20 mouse cellular contexts compared by ENCODE assay signal in the genomic region with DNA sequence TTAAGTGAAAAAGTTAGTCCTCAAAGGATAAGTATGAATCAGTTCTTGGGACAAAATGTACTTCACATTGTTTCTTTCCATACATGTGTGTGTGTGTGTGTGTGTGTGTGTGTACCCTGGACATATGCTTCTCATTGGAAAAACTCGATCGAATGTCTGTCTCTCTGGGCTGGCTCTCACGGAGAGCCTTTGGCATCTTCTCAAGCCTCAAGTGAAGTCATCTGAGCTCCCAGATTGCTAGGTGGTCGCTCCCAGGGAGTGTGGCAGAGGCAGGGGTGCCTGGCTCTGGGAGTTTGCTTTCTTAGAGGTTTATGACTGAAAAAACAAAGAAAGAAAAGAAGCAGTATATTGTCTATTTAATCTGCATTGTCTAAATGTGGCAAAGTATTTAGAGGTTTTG. TPM values are rescaled to one million over a fixed set of nuclear protein-coding genes. Genes with fewer than 3 reads are reported as not detected.
"Had no signal": no experiment of that assay in that cellular context is flagged by ENCODE, and none has a peak within 500 bp of the region (broad histone marks: within the 10 kb centered on the region; RNA-seq: fewer than 3 reads in every experiment).

No protein-coding gene starts in this region.

- H3K36me3 ChIP-seq: midbrain, embryonic 10.5 days; midbrain, embryonic 12.5 days; neural tube, embryonic 13.5 days; neural tube, embryonic 15.5 days had no signal

- H3K4me3 ChIP-seq: midbrain, embryonic 10.5 days; midbrain, embryonic 12.5 days; myocyte; neural tube, embryonic 13.5 days; neural tube, embryonic 15.5 days had no signal

- H3K27ac ChIP-seq: midbrain, embryonic 10.5 days; midbrain, embryonic 12.5 days; neural tube, embryonic 13.5 days; neural tube, embryonic 15.5 days had no signal

- ATAC-seq: midbrain, embryonic 16.5 days had no signal

- DNase-seq: lung, adult 18-20 months; lung, embryonic 14.5 days; lung, postnatal 14 days; lung, postnatal 4 days; midbrain, embryonic 14.5 days; retina, postnatal 1 day; right cerebral cortex, adult 18-20 months; right cerebral cortex, postnatal 25 days; right cerebral cortex, postnatal 4 days; spleen, adult 18-20 months; thymus, adult 18-20 months; thymus, postnatal 25 days; thymus, postnatal 4 days had no signal

- H3K27me3 ChIP-seq: midbrain, embryonic 12.5 days; neural tube, embryonic 13.5 days; neural tube, embryonic 15.5 days had no signal

- H3K9me3 ChIP-seq: midbrain, embryonic 10.5 days; midbrain, embryonic 12.5 days; neural tube, embryonic 13.5 days; neural tube, embryonic 15.5 days had no signal

- H3K4me1 ChIP-seq: midbrain, embryonic 12.5 days had no signal

- H3K9ac ChIP-seq: lung, embryonic 14.5 days; midbrain, embryonic 12.5 days; neural tube, embryonic 13.5 days; neural tube, embryonic 15.5 days had no signal

- H3K4me2 ChIP-seq: lung, embryonic 14.5 days; midbrain, embryonic 12.5 days; neural tube, embryonic 13.5 days; neural tube, embryonic 15.5 days had no signal

RNA-seq across cellular contexts. Expression of a gene that starts 36.3 kb away (rescaled TPM):
- total RNA-seq: megakaryocyte-erythroid progenitor cell, adult 5-6 weeks had no signal
